Mouse (Mus musculus) spleen, postnatal 14 days (tissue): Measurements from ENCODE around the gene Lad1.

ENCODE experiments used
- DNase-seq, 2 experiments: peaks; one replicate each; pipeline ENCODE4 v3.0.0; 2021 to 2022; ENCODE audit warnings: low spot score in 2 of 2

Lad1 gene

GRCm38 (mm10) chr1:135846632-135847031, 28.2 kb downstream of the Lad1 start:
- no peak for DNase-seq

GRCm38 (mm10) chr1:135847139-135847562, 28.8 kb downstream of the Lad1 start:
- DNase-seq: peak in 1 of 2 experiments; percentile 19

- no peak for DNase-seq
Observed at GRCm38 (mm10) chr1:135847611-135848351, 29.4 kb downstream of the Lad1 start.

GRCm38 (mm10) chr1:135850722-135851512, 32.5 kb downstream of the Lad1 start:
- DNase-seq: no peak

DNA sequence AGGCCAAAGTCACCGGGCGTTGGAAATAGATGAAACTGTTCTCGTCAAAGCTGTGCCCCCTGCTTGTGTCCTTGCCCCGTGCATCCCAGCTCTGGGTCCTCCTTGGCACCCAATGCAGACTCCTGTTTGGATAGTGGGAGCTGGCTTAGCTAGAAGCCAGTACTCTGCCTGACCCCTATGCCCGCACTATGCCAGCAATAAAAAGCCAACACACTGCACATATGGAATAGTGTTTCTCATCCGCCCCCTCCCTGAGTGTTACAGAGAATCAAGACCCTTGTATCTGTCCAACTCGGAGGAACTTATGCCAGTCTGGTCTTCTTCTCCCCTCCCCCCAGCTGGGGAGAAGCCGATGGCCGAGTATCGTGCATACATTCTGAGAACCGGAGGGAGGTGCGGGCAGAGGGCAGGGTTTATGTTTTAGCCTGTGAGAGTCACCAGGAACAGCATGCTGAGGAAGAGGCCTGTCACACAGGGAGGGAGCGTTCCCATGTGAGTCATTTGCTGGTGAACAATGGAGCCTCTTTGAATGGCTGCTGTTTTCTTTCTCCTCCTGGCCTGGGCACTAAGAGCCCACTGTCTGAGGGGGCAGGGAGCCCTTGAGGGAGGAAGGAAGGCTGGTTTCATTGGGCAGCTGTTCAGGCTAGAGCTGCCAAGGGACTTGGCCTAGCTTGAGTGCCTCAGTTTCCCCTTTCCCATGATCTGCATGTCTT, 33.8 kb downstream of the Lad1 start:
- DNase-seq: no peak

GRCm38 (mm10) chr1:135853200-135853599, 34.8 kb downstream of the Lad1 start:
- no peak for DNase-seq

GRCm38 (mm10) chr1:135854591-135855343, 36.4 kb downstream of the Lad1 start:
- DNase-seq: no peak

DNA sequence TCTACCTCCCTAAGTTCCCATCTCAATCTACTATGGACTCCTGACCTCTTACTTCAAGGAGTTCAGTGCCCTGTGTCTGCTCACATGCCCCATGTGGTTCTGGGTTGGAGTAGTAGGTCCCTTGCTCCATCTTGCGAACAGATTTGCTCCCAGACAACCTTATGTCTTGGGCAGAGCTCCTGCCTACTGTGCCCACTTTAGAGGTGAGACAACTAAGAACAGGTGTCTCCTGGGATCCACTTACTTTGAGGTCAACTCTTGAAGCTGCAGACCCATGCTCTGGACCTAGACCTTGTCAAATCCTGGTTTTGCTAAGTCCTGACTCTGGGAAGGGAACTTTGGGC, 36.9 kb downstream of the Lad1 start:
- DNase-seq: no peak

GRCm38 (mm10) chr1:135856070-135856469, 37.7 kb downstream of the Lad1 start:
- DNase-seq: no peak

GRCm38 (mm10) chr1:135857137-135857775, 38.9 kb downstream of the Lad1 start:
- no peak for DNase-seq

GRCm38 (mm10) chr1:135858533-135858932, 40.1 kb downstream of the Lad1 start:
- DNase-seq: no peak

DNA sequence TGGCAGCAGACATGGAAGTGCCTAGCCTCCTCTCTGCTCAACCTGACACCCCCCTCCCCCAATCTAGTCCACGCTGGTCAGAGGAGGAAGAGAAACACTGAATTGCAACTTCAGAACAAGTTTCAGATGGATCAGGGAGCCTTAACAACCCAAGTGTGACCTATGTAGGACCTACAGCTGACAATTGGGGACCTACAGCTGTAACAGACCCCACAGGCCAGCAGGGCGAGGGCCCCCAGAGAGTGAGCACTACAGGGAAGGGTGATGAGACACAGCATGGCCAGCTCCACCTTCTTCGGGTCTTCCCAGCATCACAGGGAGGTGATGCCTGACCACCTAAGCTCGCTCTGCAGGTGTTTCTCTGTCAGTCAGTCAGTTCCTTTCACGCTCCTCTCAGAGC, 42.7 kb downstream of the Lad1 start:
- DNase-seq: no peak

GRCm38 (mm10) chr1:135861980-135862552, 43.7 kb downstream of the Lad1 start:
- no peak for DNase-seq

DNA sequence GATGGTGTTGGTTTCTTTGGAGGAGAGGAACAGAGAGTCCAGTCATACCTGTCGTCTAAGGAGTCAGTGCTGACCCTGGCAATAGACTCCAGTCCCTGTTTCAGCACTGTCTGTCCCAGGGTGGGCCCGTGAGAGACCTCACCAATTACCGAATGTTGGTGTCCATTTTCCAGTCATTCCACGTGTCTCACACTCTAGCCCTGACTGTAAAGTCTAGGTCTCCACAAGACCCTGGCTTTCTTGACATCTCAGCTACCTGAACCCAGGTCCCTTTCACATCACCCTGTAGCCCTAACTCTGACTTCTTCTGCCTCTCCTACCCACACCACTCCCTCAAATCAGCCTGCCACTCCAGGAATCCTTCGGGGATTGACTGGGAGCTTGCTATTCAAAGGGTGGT, 44.2 kb downstream of the Lad1 start:
- no peak for DNase-seq

DNA sequence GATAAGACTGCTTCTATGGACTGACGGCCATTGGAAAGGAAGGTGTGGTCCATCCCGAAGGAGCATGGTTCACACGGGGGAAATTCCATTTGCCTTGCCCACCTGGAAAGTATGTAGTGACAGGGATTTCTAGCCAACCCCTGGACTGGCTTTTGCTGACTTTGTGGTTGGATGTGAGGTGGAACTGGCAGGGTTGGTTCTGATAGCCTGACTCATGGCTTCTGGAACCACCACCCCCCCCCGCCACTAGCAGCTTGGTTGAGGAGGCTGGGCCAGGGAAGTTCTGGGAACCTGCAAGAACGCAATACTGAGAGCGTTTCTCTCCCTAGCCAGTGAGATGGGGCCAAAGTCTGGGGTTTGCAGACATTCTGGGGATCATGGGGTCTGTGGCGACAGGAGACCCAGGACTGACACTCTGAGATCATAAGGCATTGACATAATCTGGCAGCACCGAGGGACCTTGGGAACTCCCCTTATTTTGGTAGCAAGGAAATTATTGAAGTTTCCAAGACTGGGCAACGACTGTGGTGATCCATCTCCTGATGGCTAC, 45.5 kb downstream of the Lad1 start:
- DNase-seq: no peak

- no peak for DNase-seq
Observed at GRCm38 (mm10) chr1:135864830-135865229, 46.4 kb downstream of the Lad1 start.

DNA sequence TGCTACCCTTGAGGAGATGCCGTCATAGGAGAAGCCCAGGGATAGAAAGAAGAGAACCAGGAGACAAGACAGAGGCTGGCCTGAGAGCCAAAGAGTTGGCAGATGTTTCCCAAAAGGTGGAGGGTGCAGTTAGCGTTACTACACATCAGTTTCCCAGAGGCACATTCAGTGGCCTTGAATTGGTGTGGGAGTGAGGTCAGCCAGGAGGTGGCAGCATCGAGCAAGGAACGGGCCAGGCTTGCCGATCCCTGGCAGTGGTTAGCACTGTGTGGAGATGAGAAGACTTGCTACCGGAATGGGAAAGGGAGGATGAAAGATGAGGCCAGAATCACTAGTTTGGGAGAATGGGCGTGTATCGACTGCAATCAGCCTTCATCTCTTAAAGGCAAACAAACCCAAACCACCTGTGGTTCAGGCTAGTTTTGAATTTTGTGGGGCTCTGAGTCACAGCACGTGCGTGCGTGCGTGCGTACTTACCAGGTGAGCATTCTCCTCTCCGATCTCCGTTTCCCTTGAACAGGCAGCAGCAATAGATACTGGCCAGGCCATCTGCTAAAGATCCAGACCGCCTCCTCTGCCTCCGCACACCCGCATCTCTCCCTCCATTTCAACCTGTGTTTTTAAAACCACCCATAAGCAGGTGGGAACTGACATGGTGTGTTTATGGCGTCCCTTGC, 47.3 kb downstream of the Lad1 start:
- peak; percentile 56 to 74 for DNase-seq

GRCm38 (mm10) chr1:135868570-135868969, 50.2 kb downstream of the Lad1 start:
- DNase-seq: no peak

- DNase-seq: no peak
Observed at GRCm38 (mm10) chr1:135872991-135873390, 54.6 kb downstream of the Lad1 start.

DNA sequence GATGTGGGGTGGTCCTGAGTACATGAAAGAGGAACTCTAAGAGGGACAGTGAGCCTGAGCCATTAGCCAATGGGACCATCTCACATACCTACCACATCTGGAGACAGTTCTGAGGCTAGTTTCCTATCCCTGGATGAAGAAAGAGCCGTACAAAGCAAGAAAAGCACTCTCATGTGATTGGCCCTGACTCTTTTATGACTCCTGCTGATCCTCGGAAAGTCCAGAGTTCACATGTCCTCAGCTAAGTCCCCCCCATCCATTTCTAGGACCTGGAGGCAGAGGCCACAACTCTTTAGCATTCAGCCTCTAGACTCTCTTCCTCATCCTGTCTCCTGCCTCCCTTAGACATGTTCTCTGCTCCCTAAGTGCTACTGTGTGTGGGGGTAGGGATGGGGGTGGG, 58.9 kb downstream of the Lad1 start:
- DNase-seq: no peak
